Mouse (Mus musculus): ENCODE data around the gene Numb. TPM values are rescaled to one million over a fixed set of nuclear protein-coding genes. Genes with fewer than 3 reads are reported as not detected.

Numb gene
- polyA plus RNA-seq, 1 experiment from 2014 or later = 28.9 TPM

DNA sequence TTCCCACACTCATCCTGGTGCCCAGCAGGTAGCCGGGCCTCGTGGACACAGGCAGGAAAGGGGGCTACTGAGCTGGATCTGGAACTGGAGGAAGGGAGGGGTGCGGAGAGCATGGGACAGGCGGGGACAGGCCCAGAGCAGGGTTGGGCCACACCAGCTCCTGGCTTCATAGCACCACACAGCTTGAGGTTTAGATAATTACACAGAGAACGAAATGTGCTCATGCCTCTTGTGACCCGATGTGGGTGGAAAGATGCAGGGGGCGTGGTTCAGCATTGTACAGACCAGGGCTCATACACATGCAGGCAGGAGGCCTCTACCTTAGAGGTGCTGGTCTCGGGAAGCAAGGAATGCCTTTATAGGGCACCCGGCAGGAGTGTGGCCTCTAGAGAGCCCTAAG is 153.9 kb downstream of the Numb start:
- no peaks in the 10 kb centered on the region for H3K36me3 ChIP-seq (ENCODE audit: control insufficient read depth, insufficient read depth)
- ATAC-seq = no peak
- peak overlapping the region; percentile 41 for H3K27ac ChIP-seq (ENCODE audit: low read depth, low read length)
- WGBS = 60% methylated on average over 9 of the region's 9 CpGs
- no peaks in the 10 kb centered on the region for H3K9me3 ChIP-seq (ENCODE audit: control insufficient read depth)
- peaks cover 3% of the 10 kb centered on the region; the same call in 1 of the 2 replicates for H3K4me1 ChIP-seq (replicated peaks; ENCODE audit: control insufficient read depth, insufficient read depth, low read length)
- H3K9ac ChIP-seq (ENCODE audit: low read depth, low read length) = no peak overlapping the region
- no peaks in the 10 kb centered on the region for H3K27me3 ChIP-seq (replicated peaks; ENCODE audit: control insufficient read depth, insufficient read depth, low read length)
- TF ChIP-seq CTCF (IDR thresholded peaks at IDR 0.05; ENCODE audit: low read depth) = no peak
- H3K4me3 ChIP-seq (ENCODE audit: low read depth, low read length) = no peak overlapping the region
- H3K4me2 ChIP-seq (replicated peaks; ENCODE audit: low read depth) = no peak overlapping the region; the same call in 1 of the 2 replicates

DNA sequence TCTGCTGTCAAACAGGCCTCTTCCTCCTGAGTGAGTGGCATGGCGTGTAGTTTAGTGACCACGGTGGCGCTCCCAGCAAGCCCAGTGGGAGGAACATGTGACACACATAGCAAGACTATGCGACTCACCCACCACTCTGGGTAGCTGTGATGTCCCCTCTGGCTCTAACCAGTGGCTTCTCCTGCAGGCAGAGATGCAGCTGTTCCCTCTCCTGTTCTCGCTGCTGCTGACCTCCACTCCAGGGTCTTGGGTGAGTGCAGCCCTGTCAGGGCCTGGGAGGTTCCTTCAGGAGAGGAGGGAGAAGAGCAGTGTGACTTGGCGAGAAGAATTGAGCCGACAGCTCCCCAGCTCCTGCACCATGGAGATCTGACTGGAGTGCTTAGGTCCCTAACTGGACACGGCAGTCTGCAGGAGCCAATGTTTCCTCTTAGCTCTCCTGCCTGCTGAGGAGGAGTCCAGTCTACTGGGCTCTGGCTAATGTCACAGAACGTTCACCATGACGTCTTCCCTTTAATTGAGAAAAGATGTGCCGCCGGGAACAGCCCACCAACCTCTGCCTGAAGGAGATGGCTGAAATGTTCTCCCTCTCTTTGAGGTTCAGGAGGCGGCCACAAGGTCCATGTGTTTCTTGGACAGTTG is 155.7 kb downstream of the Numb start:
- Histone ChIP-seq H3K27ac (ENCODE audit: low read depth, low read length) (no peak overlapping the region), H3K4me1 (replicated peaks; ENCODE audit: control insufficient read depth, insufficient read depth, low read length) (peaks cover 6% of the 10 kb centered on the region; the same call in 1 of the 2 replicates), H3K4me2 (replicated peaks; ENCODE audit: low read depth) (no peak overlapping the region), H3K27me3 (replicated peaks; ENCODE audit: control insufficient read depth, insufficient read depth, low read length) (no peaks in the 10 kb centered on the region), H3K36me3 (ENCODE audit: control insufficient read depth, insufficient read depth) (no peaks in the 10 kb centered on the region), H3K9me3 (ENCODE audit: control insufficient read depth) (no peaks in the 10 kb centered on the region), H3K9ac (ENCODE audit: low read depth, low read length) (no peak overlapping the region), H3K4me3 (ENCODE audit: low read depth, low read length) (no peak overlapping the region)
- no peak for TF ChIP-seq CTCF (IDR thresholded peaks at IDR 0.05; ENCODE audit: low read depth)
- WGBS = 73% methylated on average over 13 of the region's 13 CpGs
- no peak for ATAC-seq

DNA sequence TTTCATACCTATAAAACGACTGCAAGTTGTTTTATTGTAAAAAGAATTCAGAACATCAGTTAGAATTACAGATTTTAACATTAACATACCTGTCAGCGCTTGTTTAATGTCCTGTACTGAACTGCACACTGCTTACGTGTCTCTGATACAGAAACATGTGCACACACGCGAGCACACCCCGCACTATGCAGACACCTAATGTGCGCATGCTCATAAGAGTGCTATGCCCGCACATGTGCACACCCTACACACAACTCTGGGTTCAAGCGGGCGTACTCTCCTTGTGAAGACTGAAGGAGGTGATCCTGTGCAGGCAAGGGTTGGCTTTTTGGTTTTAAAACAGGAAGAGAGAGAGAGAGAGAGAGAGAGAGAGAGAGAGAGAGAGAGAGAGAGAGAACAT is 157.2 kb downstream of the Numb start:
- H3K4me3 ChIP-seq (ENCODE audit: low read depth, low read length) = peak overlapping the region; percentile 34; the same call in 1 of the 2 replicates
- no peaks in the 10 kb centered on the region for H3K9me3 ChIP-seq (ENCODE audit: control insufficient read depth)
- H3K9ac ChIP-seq (ENCODE audit: low read depth, low read length) = no peak overlapping the region
- no peak for TF ChIP-seq CTCF (IDR thresholded peaks at IDR 0.05; ENCODE audit: low read depth)
- WGBS = 63% methylated on average over 10 of the region's 10 CpGs
- peak overlapping the region; percentile 78 for H3K4me2 ChIP-seq (replicated peaks; ENCODE audit: low read depth)
- H3K27me3 ChIP-seq (replicated peaks; ENCODE audit: control insufficient read depth, insufficient read depth, low read length) = no peaks in the 10 kb centered on the region
- no peak overlapping the region for H3K27ac ChIP-seq (ENCODE audit: low read depth, low read length)
- peaks cover 6% of the 10 kb centered on the region; the same call in 1 of the 2 replicates for H3K4me1 ChIP-seq (replicated peaks; ENCODE audit: control insufficient read depth, insufficient read depth, low read length)
- no peak for ATAC-seq
- H3K36me3 ChIP-seq (ENCODE audit: control insufficient read depth, insufficient read depth) = no peaks in the 10 kb centered on the region

DNA sequence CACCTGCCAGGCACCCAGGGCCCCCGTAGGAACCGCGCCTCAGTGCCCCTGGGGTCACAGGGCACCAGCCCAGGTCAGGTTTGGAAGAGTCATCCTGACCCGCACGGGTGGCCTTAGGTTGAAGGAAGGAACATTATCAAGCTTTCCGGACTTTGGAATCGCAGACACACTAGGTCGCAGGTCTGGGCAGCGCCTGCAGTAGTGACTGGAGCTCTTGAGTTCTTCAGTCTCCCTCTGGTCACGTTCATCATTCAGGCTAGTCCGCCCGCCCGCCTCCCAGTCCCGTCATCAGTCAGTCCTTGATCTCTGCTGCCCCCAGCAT is 157.7 kb downstream of the Numb start:
- Histone ChIP-seq H3K9me3 (ENCODE audit: control insufficient read depth) (no peaks in the 10 kb centered on the region), H3K4me2 (replicated peaks; ENCODE audit: low read depth) (peak overlapping the region; percentile 78), H3K4me3 (ENCODE audit: low read depth, low read length) (peak overlapping the region; percentile 34), H3K27me3 (replicated peaks; ENCODE audit: control insufficient read depth, insufficient read depth, low read length) (no peaks in the 10 kb centered on the region), H3K9ac (ENCODE audit: low read depth, low read length) (peak overlapping the region; percentile 40), H3K4me1 (replicated peaks; ENCODE audit: control insufficient read depth, insufficient read depth, low read length) (peaks cover 6% of the 10 kb centered on the region; the same call in 1 of the 2 replicates), H3K27ac (ENCODE audit: low read depth, low read length) (peak overlapping the region; percentile 61), H3K36me3 (ENCODE audit: control insufficient read depth, insufficient read depth) (no peaks in the 10 kb centered on the region)
- ATAC-seq = peak; percentile 80
- TF ChIP-seq CTCF (IDR thresholded peaks at IDR 0.05; ENCODE audit: low read depth) = no peak; the same call in 1 of the 2 replicates
- WGBS = 4% methylated on average over 14 of the region's 14 CpGs

DNA sequence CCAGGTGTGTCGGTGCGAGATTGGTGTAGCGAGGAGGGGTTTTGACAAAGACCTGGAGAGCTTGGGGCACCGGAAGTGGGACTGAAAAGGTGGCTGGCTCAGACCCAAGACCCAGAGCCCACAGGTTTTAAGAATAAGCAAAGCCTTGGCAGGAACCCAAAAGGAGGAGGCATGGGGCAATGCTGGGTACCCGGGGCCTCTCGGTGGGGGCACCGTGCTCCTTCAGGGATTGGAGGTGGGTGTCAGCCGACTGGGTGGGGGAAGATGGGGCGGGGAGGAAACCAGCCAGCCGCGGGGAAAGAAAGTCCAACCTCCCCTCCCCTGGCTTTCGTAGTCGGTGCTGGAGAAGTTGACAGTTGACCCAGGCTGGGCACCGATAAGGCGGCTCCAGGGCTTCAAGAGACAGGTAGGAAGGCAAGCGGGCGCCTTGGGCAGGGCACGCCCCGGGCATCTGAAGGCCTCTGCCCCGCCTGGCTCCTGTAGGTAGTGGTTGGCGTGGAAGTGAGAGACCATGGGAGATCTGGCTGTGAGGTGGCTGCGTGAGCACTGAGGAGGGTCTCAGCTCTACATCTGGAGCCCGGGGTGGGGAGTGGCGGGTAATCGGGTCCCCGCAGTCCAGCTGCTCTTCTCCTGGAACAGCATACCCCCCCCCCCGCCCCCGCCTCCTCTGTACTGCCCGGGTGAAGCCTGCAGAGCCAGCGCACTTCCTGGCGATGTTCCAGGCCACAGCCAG is 158.3 kb downstream of the Numb start, which contains the start of gene Papln:
TSS of gene Papln (plus strand) at position 324 of the 733 bp plus-strand sequence.
- 6% methylated on average over 24 of the region's 31 CpGs for WGBS
- Histone ChIP-seq H3K36me3 (ENCODE audit: control insufficient read depth, insufficient read depth) (no peaks in the 10 kb centered on the region), H3K9me3 (ENCODE audit: control insufficient read depth) (no peaks in the 10 kb centered on the region), H3K4me2 (replicated peaks; ENCODE audit: low read depth) (peak within 1 kb of the TSS; percentile 78), H3K4me3 (ENCODE audit: low read depth, low read length) (peak within 1 kb of the TSS; percentile 34), H3K9ac (ENCODE audit: low read depth, low read length) (peak within 1 kb of the TSS; percentile 40), H3K27me3 (replicated peaks; ENCODE audit: control insufficient read depth, insufficient read depth, low read length) (no peaks in the 10 kb centered on the region), H3K27ac (ENCODE audit: low read depth, low read length) (peak within 1 kb of the TSS; percentile 61), H3K4me1 (replicated peaks; ENCODE audit: control insufficient read depth, insufficient read depth, low read length) (peaks cover 6% of the 10 kb centered on the region; the same call in 1 of the 2 replicates)
- no peak for TF ChIP-seq CTCF (IDR thresholded peaks at IDR 0.05; ENCODE audit: low read depth)
- ATAC-seq = peak; percentile 52

DNA sequence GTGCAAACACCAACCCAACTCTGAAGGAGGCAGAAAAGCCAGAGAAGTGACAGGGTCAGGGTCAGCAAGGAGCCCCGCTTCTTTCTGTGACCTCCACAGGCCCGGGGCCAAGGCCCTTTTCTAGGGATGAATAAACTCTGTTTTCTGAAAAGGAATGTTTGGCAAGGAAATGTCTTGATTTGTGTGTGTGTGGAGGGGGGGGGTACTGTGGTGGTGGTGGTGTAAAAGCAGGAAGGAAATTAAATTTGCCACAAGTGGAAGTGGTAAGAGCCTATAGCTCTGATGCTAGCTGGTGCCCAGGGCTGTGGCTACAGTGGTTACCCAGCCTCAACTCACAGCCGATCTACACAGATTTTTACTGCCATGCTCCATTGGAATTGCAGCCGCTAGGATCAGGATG is 159.0 kb downstream of the Numb start:
- no peak for ATAC-seq
- no peak for TF ChIP-seq CTCF (IDR thresholded peaks at IDR 0.05; ENCODE audit: low read depth)
- no peak overlapping the region for H3K9ac ChIP-seq (ENCODE audit: low read depth, low read length)
- no peak overlapping the region for H3K4me3 ChIP-seq (ENCODE audit: low read depth, low read length)
- no peak overlapping the region for H3K27ac ChIP-seq (ENCODE audit: low read depth, low read length)
- H3K36me3 ChIP-seq (ENCODE audit: control insufficient read depth, insufficient read depth) = no peaks in the 10 kb centered on the region
- 29% methylated on average over 4 of the region's 4 CpGs for WGBS
- H3K9me3 ChIP-seq (ENCODE audit: control insufficient read depth) = no peaks in the 10 kb centered on the region
- H3K4me1 ChIP-seq (replicated peaks; ENCODE audit: control insufficient read depth, insufficient read depth, low read length) = peaks cover 6% of the 10 kb centered on the region; the same call in 1 of the 2 replicates
- no peaks in the 10 kb centered on the region for H3K27me3 ChIP-seq (replicated peaks; ENCODE audit: control insufficient read depth, insufficient read depth, low read length)
- no peak overlapping the region; the same call in 1 of the 2 replicates for H3K4me2 ChIP-seq (replicated peaks; ENCODE audit: low read depth)

Measured in intestine, postnatal 0 days (tissue).